Mouse (Mus musculus): ENCODE results near the gene Defb38. TPM values are rescaled to one million over a fixed set of nuclear protein-coding genes. Genes with fewer than 3 reads are reported as not detected.

The Defb38 gene
- total RNA-seq (2021): not detected
- long read RNA-seq, experiment 1: 0 reads
- long read RNA-seq, experiment 2: 0 reads

DNA sequence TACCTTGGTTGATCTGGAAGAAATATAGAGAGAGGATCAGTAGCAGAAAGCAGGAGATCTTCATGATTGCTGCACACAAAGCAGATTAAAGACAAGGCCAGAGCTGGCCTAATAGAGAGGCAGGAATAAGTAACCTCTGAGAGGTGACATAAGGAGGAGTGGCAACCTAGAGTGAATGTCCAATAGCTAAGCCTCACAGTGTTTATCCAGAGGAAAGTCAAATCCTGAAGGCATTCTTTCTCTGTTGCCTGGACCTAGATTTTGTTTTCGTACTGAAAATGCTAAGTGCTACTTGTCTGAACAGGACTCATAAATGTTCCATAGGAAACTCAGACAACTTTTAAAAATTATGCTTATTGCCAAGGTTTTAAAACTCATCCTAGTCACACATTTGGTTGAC, at the start of gene Defb38:
Gene Defb38 (minus strand): TSS at position 101 of the 400 bp plus-strand sequence.
- no peak for DNase-seq (ENCODE audit: low spot score in 2 of 2)

DNA sequence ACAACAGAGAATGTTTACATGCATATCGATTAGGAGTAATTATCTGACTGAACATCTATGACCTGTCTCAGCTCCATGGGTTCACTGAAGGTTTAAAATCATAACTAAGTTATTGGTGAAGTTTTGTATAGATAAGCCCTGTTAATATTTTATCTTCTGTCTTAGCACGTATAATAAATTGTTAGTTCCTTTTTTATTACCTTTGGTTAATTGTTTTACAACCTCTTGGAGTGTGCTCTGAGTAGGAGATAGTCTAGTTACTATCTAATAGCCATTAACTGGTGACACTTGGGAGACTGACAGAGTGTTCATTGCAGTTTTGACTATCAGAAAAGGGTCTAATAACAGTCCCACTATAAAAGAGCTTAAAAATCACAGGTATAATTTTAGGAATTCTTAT, 39.6 kb upstream of the Defb38 start:
- no peak for DNase-seq (ENCODE audit: low spot score in 2 of 2)

- no peak for DNase-seq (ENCODE audit: low spot score in 2 of 2)
These were observed 38.3 kb upstream of the Defb38 start, which contains the start of gene Defb39 for GRCm38 (mm10) chr8:19064710-19065109. Defb39 (minus strand) TSS chr8:19064810.

DNA sequence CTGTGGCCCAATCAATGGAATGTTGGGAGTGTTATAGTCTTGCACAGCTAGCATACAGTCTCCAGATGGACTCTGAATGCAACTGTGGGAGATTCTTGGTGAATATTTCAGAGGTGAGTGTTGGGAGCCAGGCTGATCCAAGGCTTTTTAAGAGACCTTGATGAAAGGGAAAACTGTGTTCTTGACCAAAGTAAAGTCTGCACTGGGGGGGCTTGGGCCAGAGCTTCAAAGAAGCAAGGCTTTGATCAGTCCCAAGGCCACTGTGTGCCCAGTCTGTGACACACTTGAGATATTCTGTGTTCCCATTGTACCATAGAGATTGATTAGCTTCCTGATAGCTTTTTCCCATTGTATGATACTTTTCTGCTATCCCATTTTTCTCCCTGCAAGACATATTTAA, 36.5 kb upstream of the Defb38 start:
- no peak for DNase-seq (ENCODE audit: low spot score in 2 of 2)

GRCm38 (mm10) chr8:19045242-19045641, 18.9 kb upstream of the Defb38 start:
- DNase-seq (ENCODE audit: low spot score in 2 of 2): no peak

Other genes starting within 250 kb of the Defb38 start
- not detected for gene Defb40, start 48.3 kb downstream of the Defb38 start, total RNA-seq (2021)
- gene Defb37, start 35.5 kb downstream of the Defb38 start, total RNA-seq (2021): not detected
- not detected for gene Defb39, start 38.2 kb upstream of the Defb38 start, total RNA-seq (2021)
- gene Defb12, start 88.3 kb upstream of the Defb38 start, total RNA-seq (2021): not detected
- not detected for gene Defb34, start 97.2 kb upstream of the Defb38 start, total RNA-seq (2021)
- gene Gm45826, start 114.2 kb upstream of the Defb38 start, total RNA-seq (2021): not detected
- not detected for gene Defb14, start 167.8 kb upstream of the Defb38 start, total RNA-seq (2021)
- not detected for gene Defb4, start 172.1 kb upstream of the Defb38 start, total RNA-seq (2021)
- gene Defb6, start 198.9 kb upstream of the Defb38 start, total RNA-seq (2021): not detected
- gene Defb46, start 213.3 kb upstream of the Defb38 start, total RNA-seq (2021): not detected
- not detected for gene Defb5, start 221.0 kb upstream of the Defb38 start, total RNA-seq (2021)

All from adrenal gland, postnatal 4 days (tissue).